Mouse (Mus musculus): ENCODE measurements around the gene Ide. TPM values are rescaled to one million over a fixed set of nuclear protein-coding genes. Genes with fewer than 3 reads are reported as not detected.

Ide gene
- total RNA-seq, 2 experiments from 2014 or later, result 37.8 to 57.2 TPM

- DNase-seq (ENCODE audit: extremely low spot score in 1 of 2, low spot score in 2 of 2), result no peak
- peak overlapping the region; percentile 41; the same call in 1 of the 2 replicates for H3K27ac ChIP-seq
- no peak overlapping the region for H3K4me3 ChIP-seq
- intact Hi-C loops (cut with DNase I), result no loop called here
- TF ChIP-seq CTCF (IDR thresholded peaks at IDR 0.05), result no peak
Observed at GRCm38 (mm10) chr19:37323566-37323965, 14.1 kb downstream of the Ide start.

- intact Hi-C loops (cut with DNase I), result no loop called here
- no peak for DNase-seq (ENCODE audit: extremely low spot score in 1 of 2, low spot score in 2 of 2)
- Histone ChIP-seq H3K27ac (no peak overlapping the region), H3K4me3 (no peak overlapping the region)
- no peak for TF ChIP-seq CTCF (IDR thresholded peaks at IDR 0.05)
Observed at GRCm38 (mm10) chr19:37320802-37321619, 16.6 kb downstream of the Ide start.

GRCm38 (mm10) chr19:37317359-37317758, 20.3 kb downstream of the Ide start:
- Histone ChIP-seq H3K4me3 (no peak overlapping the region), H3K27ac (no peak overlapping the region)
- no peak for DNase-seq (ENCODE audit: extremely low spot score in 1 of 2, low spot score in 2 of 2)
- TF ChIP-seq CTCF (IDR thresholded peaks at IDR 0.05), result no peak
- intact Hi-C loops (cut with DNase I), result no loop called here

GRCm38 (mm10) chr19:37315091-37315490, 22.6 kb downstream of the Ide start:
- intact Hi-C loops (cut with DNase I), result no loop called here
- TF ChIP-seq CTCF (IDR thresholded peaks at IDR 0.05), result no peak
- DNase-seq (ENCODE audit: extremely low spot score in 1 of 2, low spot score in 2 of 2), result no peak
- H3K4me3 ChIP-seq, result no peak overlapping the region
- H3K27ac ChIP-seq, result no peak overlapping the region

- no peak overlapping the region for H3K27ac ChIP-seq
- intact Hi-C loops (cut with DNase I), result no loop called here
- TF ChIP-seq CTCF (IDR thresholded peaks at IDR 0.05), result no peak
- DNase-seq (ENCODE audit: extremely low spot score in 1 of 2, low spot score in 2 of 2), result no peak
- H3K4me3 ChIP-seq, result no peak overlapping the region
Observed at GRCm38 (mm10) chr19:37311426-37311825, 26.2 kb downstream of the Ide start.

GRCm38 (mm10) chr19:37310133-37310532, 27.5 kb downstream of the Ide start:
- Histone ChIP-seq H3K27ac (no peak overlapping the region), H3K4me3 (no peak overlapping the region)
- TF ChIP-seq CTCF (IDR thresholded peaks at IDR 0.05), result peak; percentile 47
- DNase-seq (ENCODE audit: extremely low spot score in 1 of 2, low spot score in 2 of 2), result no peak
- intact Hi-C loops (cut with DNase I), result no loop called here

GRCm38 (mm10) chr19:37308941-37309340, 28.7 kb downstream of the Ide start:
- Histone ChIP-seq H3K4me3 (no peak overlapping the region), H3K27ac (no peak overlapping the region)
- intact Hi-C loops (cut with DNase I), result no loop called here
- DNase-seq (ENCODE audit: extremely low spot score in 1 of 2, low spot score in 2 of 2), result no peak
- TF ChIP-seq CTCF (IDR thresholded peaks at IDR 0.05), result no peak

GRCm38 (mm10) chr19:37307826-37308545, 29.7 kb downstream of the Ide start:
- intact Hi-C loops (cut with DNase I), result no loop called here
- no peak for DNase-seq (ENCODE audit: extremely low spot score in 1 of 2, low spot score in 2 of 2)
- TF ChIP-seq CTCF (IDR thresholded peaks at IDR 0.05), result no peak
- Histone ChIP-seq H3K4me3 (no peak overlapping the region), H3K27ac (no peak overlapping the region)

- DNase-seq (ENCODE audit: extremely low spot score in 1 of 2, low spot score in 2 of 2), result no peak
- TF ChIP-seq CTCF (IDR thresholded peaks at IDR 0.05), result no peak
- intact Hi-C loops (cut with DNase I), result no loop called here
- H3K4me3 ChIP-seq, result no peak overlapping the region
- H3K27ac ChIP-seq, result 0 out of 2 replicates have a peak overlapping the region, but pooled peaks have one; percentile 3
Observed at GRCm38 (mm10) chr19:37306176-37306575, 31.5 kb downstream of the Ide start.

GRCm38 (mm10) chr19:37304866-37305265, 32.8 kb downstream of the Ide start:
- DNase-seq (ENCODE audit: extremely low spot score in 1 of 2, low spot score in 2 of 2), result no peak
- intact Hi-C loops (cut with DNase I), result no loop called here

GRCm38 (mm10) chr19:37304006-37304405, 33.6 kb downstream of the Ide start:
- TF ChIP-seq CTCF (IDR thresholded peaks at IDR 0.05), result no peak
- H3K27ac ChIP-seq, result no peak overlapping the region
- intact Hi-C loops (cut with DNase I), result no loop called here

More at GRCm38 (mm10) chr19:37304866-37305265, 32.8 kb downstream of the Ide start:
- H3K27ac ChIP-seq, result no peak overlapping the region
- H3K4me3 ChIP-seq, result no peak overlapping the region
- TF ChIP-seq CTCF (IDR thresholded peaks at IDR 0.05), result no peak

GRCm38 (mm10) chr19:37301733-37302132, 35.9 kb downstream of the Ide start:
- Histone ChIP-seq H3K27ac (no peak overlapping the region), H3K4me3 (no peak overlapping the region)
- intact Hi-C loops (cut with DNase I), result no loop called here
- no peak for TF ChIP-seq CTCF (IDR thresholded peaks at IDR 0.05)
- no peak for DNase-seq (ENCODE audit: extremely low spot score in 1 of 2, low spot score in 2 of 2)

More at GRCm38 (mm10) chr19:37304006-37304405, 33.6 kb downstream of the Ide start:
- no peak overlapping the region for H3K4me3 ChIP-seq
- no peak for DNase-seq (ENCODE audit: extremely low spot score in 1 of 2, low spot score in 2 of 2)
